Mouse (Mus musculus) limb, embryonic 11.5 days (tissue): ENCODE measurements around the gene Cygb. TPM values are rescaled to one million over a fixed set of nuclear protein-coding genes. Genes with fewer than 3 reads are reported as not detected.
A peak's percentile ranks its signal among the peaks of the same experiment; 100 is the strongest.
"Not testable (repeated sequence)": the region's sequence is repeated elsewhere in the genome, so short reads cannot be mapped to it uniquely, and the experiment has no call there.

Experiments
- ATAC-seq: fragments of 200-750 bp; cut with Nextera tagmentation; 2 replicates; pipeline ENCODE4 v1.8.0; 2017; ENCODE audit warnings: low read depth; ENCODE audit not compliant: insufficient number of reproducible peaks, low FRiP score, low TSS enrichment
- DNase-seq: peaks from one replicate; pipeline ENCODE4 v3.0.0-alpha.2; 2015; ENCODE audit warnings: low spot score
- H3K27ac ChIP-seq: fragments of 300-500 bp; sonication (generic); replicated peaks from 2 replicates; pipeline ENCODE4 v1.5.1; 2014; ENCODE audit warnings: low read depth, mild to moderate bottlenecking, low read length
- H3K27me3 ChIP-seq: fragments of 300-500 bp; sonication (generic); 2 replicates; pipeline ENCODE4 v1.6.1; 2014; ENCODE audit warnings: mild to moderate bottlenecking, low read length, mixed read lengths; ENCODE audit not compliant: control insufficient read depth, insufficient read depth
- H3K36me3 ChIP-seq: fragments of 300-500 bp; sonication (generic); 2 replicates; pipeline ENCODE4 v1.6.1; 2014; ENCODE audit warnings: mild to moderate bottlenecking, low read length, moderate library complexity, mixed read lengths; ENCODE audit not compliant: control insufficient read depth, insufficient read depth
- H3K4me1 ChIP-seq: fragments of 300-500 bp; sonication (generic); 2 replicates; pipeline ENCODE4 v1.6.1; 2014; ENCODE audit warnings: low read length, mixed read lengths; ENCODE audit not compliant: control insufficient read depth, insufficient read depth
- H3K4me2 ChIP-seq: fragments of 300-500 bp; sonication (generic); 2 replicates; pipeline ENCODE4 v1.6.1; 2014; ENCODE audit warnings: low read depth, mild to moderate bottlenecking, moderate library complexity; ENCODE audit not compliant: severe bottlenecking
- H3K4me3 ChIP-seq: fragments of 300-500 bp; sonication (generic); 2 replicates; pipeline ENCODE4 v1.5.1; 2014; ENCODE audit warnings: low read depth, low read length
- H3K9ac ChIP-seq: fragments of 300-500 bp; sonication (generic); 2 replicates; pipeline ENCODE4 v1.6.1; 2014; ENCODE audit warnings: mild to moderate bottlenecking, low read length
- H3K9me3 ChIP-seq: fragments of 300-500 bp; sonication (generic); 2 replicates; pipeline ENCODE4 v1.6.1; 2016; ENCODE audit warnings: low read length; ENCODE audit not compliant: control insufficient read depth
- WGBS: fragments of 180-500 bp; shearing (Covaris S2); extraction: QIAGEN DNeasy Blood & Tissue Kit; methylation state at CpG from one replicate; pipeline ENCODE4 v1.1.7; 2014; 5-methylcytosine and 5-hydroxymethylcytosine counted together
- polyA plus RNA-seq: library from polyadenylated mRNA; unstranded; fragments of >200 nt; fragmentation: Nextera tagmentation; extraction: Ambion mirVana; gene quantifications from 2 replicates; pipeline ENCODE4 v1.2.1, GENCODE M21; 2014

The Cygb gene
- polyA plus RNA-seq, 1 experiment from 2014 or later = 2.3 TPM

GRCm38 (mm10) chr11:116667012-116667411 is 12.9 kb upstream of the Cygb start:
- H3K27me3 ChIP-seq, H3K4me3 ChIP-seq, DNase-seq, H3K9me3 ChIP-seq, ATAC-seq, H3K27ac ChIP-seq, H3K36me3 ChIP-seq, H3K9ac ChIP-seq, H3K4me2 ChIP-seq: not testable (repeated sequence)
- peaks cover 11% of the 10 kb centered on the region for H3K4me1 ChIP-seq
- WGBS = 82% methylated on average over 3 of the region's 5 CpGs

GRCm38 (mm10) chr11:116666566-116666965 is 12.5 kb upstream of the Cygb start:
- no peaks in the 10 kb centered on the region for H3K36me3 ChIP-seq
- no peak overlapping the region for H3K4me3 ChIP-seq
- ATAC-seq (no peak), DNase-seq (no peak)
- H3K4me2 ChIP-seq = no peak overlapping the region
- no peak overlapping the region for H3K27ac ChIP-seq
- no peaks in the 10 kb centered on the region for H3K9me3 ChIP-seq
- H3K4me1 ChIP-seq = peaks cover 11% of the 10 kb centered on the region
- no peak overlapping the region for H3K9ac ChIP-seq
- H3K27me3 ChIP-seq = no peaks in the 10 kb centered on the region
- WGBS = 70% methylated on average over 9 of the region's 9 CpGs

- Histone ChIP-seq H3K4me3 (no peak overlapping the region), H3K27ac (no peak overlapping the region), H3K9ac (no peak overlapping the region), H3K4me2 (no peak overlapping the region), H3K9me3 (no peaks in the 10 kb centered on the region), H3K36me3 (no peaks in the 10 kb centered on the region), H3K27me3 (no peaks in the 10 kb centered on the region), H3K4me1 (peaks cover 11% of the 10 kb centered on the region)
- 74% methylated on average over 10 of the region's 10 CpGs for WGBS
- ATAC-seq (no peak), DNase-seq (no peak)
Measured at GRCm38 (mm10) chr11:116665289-116665688, 11.2 kb upstream of the Cygb start.

- H3K4me1 ChIP-seq = peaks cover 14% of the 10 kb centered on the region
- H3K4me3 ChIP-seq = no peak overlapping the region
- H3K36me3 ChIP-seq = no peaks in the 10 kb centered on the region
- no peak for DNase-seq
- H3K27me3 ChIP-seq = no peaks in the 10 kb centered on the region
- H3K4me2 ChIP-seq = no peak overlapping the region
- H3K9me3 ChIP-seq = no peaks in the 10 kb centered on the region
- no peak for ATAC-seq
- no peak overlapping the region for H3K27ac ChIP-seq
- H3K9ac ChIP-seq = no peak overlapping the region; the same call in 1 of the 2 replicates
- WGBS = 58% methylated on average over 8 of the region's 8 CpGs
Measured at GRCm38 (mm10) chr11:116661948-116662377, 7.8 kb upstream of the Cygb start.

GRCm38 (mm10) chr11:116661291-116661947 is 7.3 kb upstream of the Cygb start:
- DNase-seq (no peak), ATAC-seq (no peak)
- 25% methylated on average over 13 of the region's 13 CpGs for WGBS
- H3K9ac ChIP-seq = 0 out of 2 replicates have a peak overlapping the region, but pooled peaks have one; percentile 22
- no peaks in the 10 kb centered on the region for H3K27me3 ChIP-seq
- peaks cover 14% of the 10 kb centered on the region for H3K4me1 ChIP-seq
- no peaks in the 10 kb centered on the region for H3K36me3 ChIP-seq
- H3K4me2 ChIP-seq = no peak overlapping the region
- H3K9me3 ChIP-seq = no peaks in the 10 kb centered on the region
- H3K4me3 ChIP-seq = no peak overlapping the region
- no peak overlapping the region for H3K27ac ChIP-seq

GRCm38 (mm10) chr11:116660181-116660580 is 6.1 kb upstream of the Cygb start:
- DNase-seq = no peak
- Histone ChIP-seq H3K27me3 (no peaks in the 10 kb centered on the region), H3K4me1 (peaks cover 14% of the 10 kb centered on the region), H3K27ac (no peak overlapping the region), H3K9me3 (no peaks in the 10 kb centered on the region), H3K9ac (peak overlapping the region; percentile 17; the same call in 1 of the 2 replicates), H3K4me3 (no peak overlapping the region), H3K4me2 (no peak overlapping the region), H3K36me3 (no peaks in the 10 kb centered on the region)
- ATAC-seq = no peak
- 87% methylated on average over 9 of the region's 9 CpGs for WGBS

GRCm38 (mm10) chr11:116659027-116659621 is 5.0 kb upstream of the Cygb start:
- ATAC-seq = no peak
- no peak overlapping the region for H3K9ac ChIP-seq
- WGBS = 73% methylated on average over 15 of the region's 15 CpGs
- H3K4me3 ChIP-seq = no peak overlapping the region
- H3K4me1 ChIP-seq = peaks cover 13% of the 10 kb centered on the region
- no peak overlapping the region for H3K4me2 ChIP-seq
- peaks cover 6% of the 10 kb centered on the region for H3K27me3 ChIP-seq
- H3K9me3 ChIP-seq = no peaks in the 10 kb centered on the region
- H3K27ac ChIP-seq = no peak overlapping the region
- no peak for DNase-seq
- H3K36me3 ChIP-seq = no peaks in the 10 kb centered on the region

GRCm38 (mm10) chr11:116658238-116658637 is 4.1 kb upstream of the Cygb start:
- H3K4me2 ChIP-seq = peak overlapping the region; percentile 36; the same call in 1 of the 2 replicates
- H3K9ac ChIP-seq = peak overlapping the region; percentile 27; the same call in 1 of the 2 replicates
- no peaks in the 10 kb centered on the region for H3K36me3 ChIP-seq
- 68% methylated on average over 10 of the region's 10 CpGs for WGBS
- H3K4me1 ChIP-seq = peaks cover 16% of the 10 kb centered on the region
- H3K27me3 ChIP-seq = peaks cover 7% of the 10 kb centered on the region
- no peak for ATAC-seq
- H3K27ac ChIP-seq = peak overlapping the region; percentile 68
- no peaks in the 10 kb centered on the region for H3K9me3 ChIP-seq
- no peak overlapping the region for H3K4me3 ChIP-seq
- no peak for DNase-seq
